Comparison of ENCODE assay signal across 19 mouse cellular contexts in the genomic region with DNA sequence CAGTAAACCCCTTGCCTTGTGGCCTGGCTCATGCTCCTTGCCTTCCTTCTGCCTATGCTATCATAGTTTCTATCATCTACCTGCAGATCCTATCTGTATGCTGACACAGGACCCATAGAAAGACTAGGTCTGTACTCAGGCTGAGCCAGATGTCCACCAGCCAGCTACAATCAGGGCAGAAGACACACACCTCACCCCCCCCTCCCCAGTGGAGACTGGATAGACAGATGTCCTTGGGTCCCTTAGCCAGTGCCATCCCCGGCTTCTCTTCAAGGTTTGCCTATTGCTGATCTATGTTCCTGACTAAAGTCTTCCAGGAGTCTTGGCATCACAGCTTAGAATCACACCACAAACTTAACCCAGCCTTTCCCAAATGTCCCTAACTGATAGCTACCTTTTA. TPM values are rescaled to one million over a fixed set of nuclear protein-coding genes. Genes with fewer than 3 reads are reported as not detected.
"Had no signal": no experiment of that assay in that cellular context is flagged by ENCODE, and none has a peak within 500 bp of the region (broad histone marks: within the 10 kb centered on the region; RNA-seq: fewer than 3 reads in every experiment).

No protein-coding gene starts in this region.

- H3K4me2 ChIP-seq: lung, embryonic 15.5 days; midbrain, embryonic 11.5 days; midbrain, embryonic 13.5 days; midbrain, embryonic 15.5 days; neural tube, embryonic 12.5 days; stomach, embryonic 15.5 days had no signal

- H3K9ac ChIP-seq: lung, embryonic 15.5 days; midbrain, embryonic 13.5 days; midbrain, embryonic 15.5 days; neural tube, embryonic 12.5 days; stomach, embryonic 15.5 days had no signal

- H3K27me3 ChIP-seq: lung, embryonic 15.5 days; megakaryocyte, embryonic 14.5 days; midbrain, embryonic 13.5 days; midbrain, embryonic 15.5 days; neural tube, embryonic 12.5 days; stomach, embryonic 15.5 days had no signal

- H3K4me3 ChIP-seq: lung, embryonic 15.5 days; megakaryocyte, embryonic 14.5 days; midbrain, embryonic 13.5 days; midbrain, embryonic 15.5 days; neural tube, embryonic 12.5 days; stomach, embryonic 15.5 days had no signal

- H3K27ac ChIP-seq: lung, embryonic 15.5 days; macrophage; midbrain, embryonic 13.5 days; midbrain, embryonic 15.5 days; neural tube, embryonic 12.5 days; stomach, embryonic 15.5 days; stomach, postnatal 0 days had no signal

- H3K4me1 ChIP-seq: midbrain, embryonic 15.5 days had no signal

- DNase-seq: lung, adult 2 months; lung, postnatal 14 days; lung, postnatal 36 days; right cerebral cortex, postnatal 14 days; thymus, adult 2 months; thymus, postnatal 25 days; thymus, postnatal 4 days had no signal

- ATAC-seq: lung, postnatal 0 days; midbrain, embryonic 13.5 days; midbrain, embryonic 15.5 days had no signal

- H3K9me3 ChIP-seq: lung, embryonic 15.5 days; megakaryocyte, embryonic 14.5 days; midbrain, embryonic 13.5 days; midbrain, embryonic 15.5 days; neural tube, embryonic 12.5 days; stomach, embryonic 15.5 days had no signal

RNA-seq across cellular contexts. Expression of a gene that starts 9.7 kb away (rescaled TPM):
- total RNA-seq: monocyte, adult 5-6 weeks; neutrophil, adult 5-6 weeks had no signal
- polyA plus RNA-seq: macrophage had no signal
